Mouse (Mus musculus): ENCODE measurements around the gene Gm49711. TPM values are rescaled to one million over a fixed set of nuclear protein-coding genes. Genes with fewer than 3 reads are reported as not detected.

Gene Gm49711
- polyA plus RNA-seq (2016; fragmentation: Nextera tagmentation; extraction: Ambion mirVana) = 0.24 TPM in 1 of 2 replicates, not detected in the other

DNA sequence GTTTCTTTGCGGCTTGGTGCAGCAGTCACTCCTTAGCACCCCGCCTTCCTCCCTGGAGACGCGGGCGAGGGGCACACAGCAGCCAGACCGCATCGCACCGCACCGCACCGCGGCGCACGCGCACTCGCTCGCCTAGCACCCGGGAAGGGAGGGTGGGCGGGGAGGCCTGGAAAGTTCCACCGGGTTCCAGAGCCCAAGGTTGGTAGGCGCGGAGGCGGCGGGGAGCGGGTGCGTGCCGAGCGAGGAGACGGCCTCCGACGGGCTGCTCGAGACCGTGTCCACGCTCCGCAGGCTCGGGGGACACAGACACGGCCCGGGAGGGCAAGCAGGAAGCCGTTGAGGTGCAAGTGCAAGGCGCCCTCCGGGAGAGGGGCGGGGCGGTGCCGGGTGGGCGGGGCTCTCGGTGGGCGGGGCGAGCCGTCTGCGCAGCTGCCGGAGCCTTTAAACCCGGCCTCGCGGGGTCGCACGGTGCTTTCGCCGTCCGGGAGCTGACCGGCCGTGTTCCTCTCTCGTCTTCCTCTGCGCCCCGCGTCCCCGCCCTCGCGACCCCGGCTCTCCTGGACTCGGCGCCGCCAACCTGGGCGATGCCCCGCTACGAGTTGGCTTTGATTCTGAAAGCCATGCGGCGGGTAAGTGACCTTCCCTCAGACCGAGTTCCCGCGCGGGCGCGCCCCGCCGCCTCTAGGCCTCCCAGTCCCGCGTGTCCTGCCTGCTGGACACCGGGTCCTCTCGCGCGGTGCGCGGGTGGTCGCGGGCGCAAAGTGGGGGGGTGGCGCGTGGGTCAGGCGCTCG is at the start of gene Gm49711, which contains the start of the genes Mrps6 and Slc5a3:
Gene Gm49711, plus strand, starts transcription at position 465 of the 792 bp plus-strand sequence.
Gene Mrps6, plus strand, starts transcription at position 419 of the 792 bp plus-strand sequence.
Gene Slc5a3, plus strand, starts transcription at position 471 of the 792 bp plus-strand sequence.
- no peaks in the 10 kb centered on the region for H3K27me3 ChIP-seq (ENCODE audit: insufficient read depth, poor library complexity, severe bottlenecking)
- under 1% methylated on average over 88 of the region's 99 CpGs for WGBS
- peaks cover 38% of the 10 kb centered on the region for H3K36me3 ChIP-seq
- H3K4me1 ChIP-seq (replicated peaks) = peaks cover 35% of the 10 kb centered on the region
- H3K27ac ChIP-seq = peak within 1 kb of the TSS; percentile 97
- peak within 1 kb of the TSS; percentile 91 for H3K4me3 ChIP-seq
- DNase-seq (ENCODE audit: low spot score) = peak; percentile 95
- H3K9me3 ChIP-seq = peaks cover 12% of the 10 kb centered on the region

DNA sequence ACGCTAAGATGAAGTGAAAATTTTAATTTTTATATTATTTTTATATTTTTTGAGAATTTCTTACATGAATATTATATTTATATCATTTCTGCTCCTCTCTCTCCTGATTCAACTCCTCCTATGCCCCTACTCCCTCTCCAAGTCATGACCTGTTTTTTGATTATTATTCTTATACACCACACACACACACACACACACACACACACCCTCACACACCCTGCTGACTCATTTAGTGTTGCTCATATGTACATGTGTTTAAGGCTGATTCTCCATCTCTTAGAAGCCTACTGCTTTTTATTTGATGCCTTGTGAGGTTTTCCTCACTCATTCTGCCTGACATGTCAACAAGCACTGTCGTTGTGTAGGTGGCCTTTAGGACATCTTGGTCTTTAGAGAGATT is 48.5 kb upstream of the Gm49711 start:
- Histone ChIP-seq H3K36me3 (no peaks in the 10 kb centered on the region), H3K27ac (no peak overlapping the region), H3K27me3 (ENCODE audit: insufficient read depth, poor library complexity, severe bottlenecking) (no peaks in the 10 kb centered on the region), H3K4me3 (no peak overlapping the region), H3K4me1 (replicated peaks) (no peaks in the 10 kb centered on the region), H3K9me3 (no peaks in the 10 kb centered on the region)
- 90% methylated on average over 2 of the region's 2 CpGs for WGBS
- DNase-seq (ENCODE audit: low spot score) = no peak

DNA sequence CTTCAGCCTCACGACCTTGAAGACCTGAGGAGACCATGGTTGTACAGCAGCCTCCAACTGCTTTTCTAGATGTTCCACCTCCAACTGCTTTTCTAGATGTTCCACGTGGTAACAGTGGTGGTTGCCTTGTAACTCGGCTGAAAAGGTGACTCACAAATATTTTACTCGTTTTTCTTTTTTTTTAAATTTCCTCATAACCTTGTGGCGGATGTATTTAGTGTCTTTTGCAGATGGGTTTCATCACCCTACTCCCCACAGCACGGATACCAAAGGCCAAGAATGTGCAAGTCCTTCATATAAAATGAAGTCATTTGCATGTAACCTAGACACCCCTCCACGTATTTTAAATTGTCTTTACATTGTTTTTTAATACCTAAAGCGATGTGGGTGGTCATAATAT is 41.3 kb upstream of the Gm49711 start:
- H3K9me3 ChIP-seq = no peaks in the 10 kb centered on the region
- no peak overlapping the region for H3K4me3 ChIP-seq
- H3K27ac ChIP-seq = no peak overlapping the region
- H3K27me3 ChIP-seq (ENCODE audit: insufficient read depth, poor library complexity, severe bottlenecking) = no peaks in the 10 kb centered on the region
- peaks cover 17% of the 10 kb centered on the region for H3K4me1 ChIP-seq (replicated peaks)
- H3K36me3 ChIP-seq = no peaks in the 10 kb centered on the region
- 91% methylated on average over 8 of the region's 8 CpGs for WGBS
- DNase-seq (ENCODE audit: low spot score) = no peak

DNA sequence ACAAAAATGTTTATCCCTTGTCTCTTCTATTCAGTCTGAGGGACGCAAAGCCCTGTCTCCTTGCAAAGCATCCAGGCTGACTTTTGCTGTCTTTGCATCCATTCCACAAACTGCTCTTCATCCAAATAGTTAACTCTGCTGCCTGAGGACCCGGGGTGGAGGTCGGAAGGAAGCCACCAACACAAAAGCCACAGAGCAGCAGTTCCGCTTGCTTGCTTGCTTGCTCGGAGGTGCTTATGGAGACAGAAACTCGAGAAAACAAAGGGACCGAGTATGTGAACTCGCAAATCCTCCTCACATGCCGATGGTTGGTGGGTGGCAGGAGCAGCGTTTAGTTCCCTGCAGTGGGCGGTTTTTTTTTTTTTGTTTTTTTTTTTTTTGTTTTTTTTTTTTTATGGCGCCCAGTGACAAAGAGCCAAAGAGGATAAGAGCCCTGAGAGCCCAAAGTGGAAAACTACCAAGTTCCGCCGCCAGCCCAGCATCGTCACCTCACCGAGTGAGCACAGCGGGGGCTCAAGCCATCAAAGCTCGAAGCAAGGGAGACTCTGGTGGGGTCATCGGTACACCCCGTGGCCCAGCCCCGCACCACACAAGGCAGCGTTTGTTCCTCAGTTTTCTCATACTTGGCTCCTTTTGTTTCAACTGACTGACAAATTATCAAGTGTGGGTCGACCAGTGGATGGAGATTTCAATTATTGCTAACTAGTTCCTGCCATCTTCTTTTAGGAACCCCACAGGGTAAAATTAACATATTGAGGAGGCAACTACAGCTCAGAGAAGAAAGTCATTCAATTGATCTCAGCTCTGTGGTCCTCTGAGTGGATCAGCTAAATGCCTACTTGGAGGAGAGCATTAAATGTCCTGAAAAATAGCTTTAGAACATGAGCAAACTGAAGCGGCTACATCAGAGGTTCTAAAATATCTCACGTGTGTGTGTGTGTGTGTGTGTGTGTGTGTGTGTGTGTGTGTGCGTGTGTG is 38.7 kb upstream of the Gm49711 start:
- no peaks in the 10 kb centered on the region for H3K36me3 ChIP-seq
- H3K9me3 ChIP-seq = no peaks in the 10 kb centered on the region
- peaks cover 24% of the 10 kb centered on the region for H3K4me1 ChIP-seq (replicated peaks)
- whole genome bisulfite sequencing = 7% methylated on average over 26 of the region's 26 CpGs
- peak overlapping the region; percentile 45 for H3K4me3 ChIP-seq
- peak overlapping the region; percentile 88 for H3K27ac ChIP-seq
- H3K27me3 ChIP-seq (ENCODE audit: insufficient read depth, poor library complexity, severe bottlenecking) = no peaks in the 10 kb centered on the region
- peak; percentile 64 for DNase-seq (ENCODE audit: low spot score)

DNA sequence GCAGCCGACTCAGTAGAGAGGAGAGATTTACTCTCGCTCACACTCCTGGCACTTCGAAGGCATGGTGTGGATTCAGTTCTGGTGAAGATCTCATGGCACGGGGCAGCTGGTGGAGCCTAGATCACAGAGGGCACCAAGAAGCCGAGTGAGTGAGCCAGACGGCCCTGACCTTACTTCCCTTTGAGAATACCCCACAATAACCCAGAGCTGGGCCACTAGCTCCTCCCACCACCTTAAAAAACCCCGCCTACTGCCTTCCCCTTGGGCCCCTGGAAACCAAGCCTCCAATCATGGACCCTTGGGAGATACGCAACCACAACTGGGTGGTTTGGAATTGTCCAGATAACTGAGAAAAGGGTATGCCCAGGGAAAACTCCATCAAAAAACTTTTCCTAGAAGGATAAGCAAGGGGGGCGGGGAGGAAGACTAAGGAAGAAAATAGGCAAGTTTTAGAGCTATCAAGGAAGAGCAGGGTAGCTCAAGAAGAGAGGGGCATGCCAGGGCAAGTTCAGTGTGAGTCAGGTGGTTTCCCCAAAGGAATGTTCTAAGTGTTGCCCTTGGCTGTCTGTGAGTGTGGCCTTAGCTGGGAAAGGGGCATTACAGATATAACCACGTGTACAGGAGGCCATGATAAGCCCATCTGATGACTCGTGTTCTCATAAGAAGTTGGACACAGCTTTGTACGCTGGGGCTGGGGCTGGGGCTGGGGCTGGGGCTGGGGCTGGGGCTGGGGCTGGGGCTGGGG is 36.3 kb upstream of the Gm49711 start:
- H3K27ac ChIP-seq = 0 out of 2 replicates have a peak overlapping the region, but pooled peaks have one; percentile 4
- H3K9me3 ChIP-seq = no peaks in the 10 kb centered on the region

DNA sequence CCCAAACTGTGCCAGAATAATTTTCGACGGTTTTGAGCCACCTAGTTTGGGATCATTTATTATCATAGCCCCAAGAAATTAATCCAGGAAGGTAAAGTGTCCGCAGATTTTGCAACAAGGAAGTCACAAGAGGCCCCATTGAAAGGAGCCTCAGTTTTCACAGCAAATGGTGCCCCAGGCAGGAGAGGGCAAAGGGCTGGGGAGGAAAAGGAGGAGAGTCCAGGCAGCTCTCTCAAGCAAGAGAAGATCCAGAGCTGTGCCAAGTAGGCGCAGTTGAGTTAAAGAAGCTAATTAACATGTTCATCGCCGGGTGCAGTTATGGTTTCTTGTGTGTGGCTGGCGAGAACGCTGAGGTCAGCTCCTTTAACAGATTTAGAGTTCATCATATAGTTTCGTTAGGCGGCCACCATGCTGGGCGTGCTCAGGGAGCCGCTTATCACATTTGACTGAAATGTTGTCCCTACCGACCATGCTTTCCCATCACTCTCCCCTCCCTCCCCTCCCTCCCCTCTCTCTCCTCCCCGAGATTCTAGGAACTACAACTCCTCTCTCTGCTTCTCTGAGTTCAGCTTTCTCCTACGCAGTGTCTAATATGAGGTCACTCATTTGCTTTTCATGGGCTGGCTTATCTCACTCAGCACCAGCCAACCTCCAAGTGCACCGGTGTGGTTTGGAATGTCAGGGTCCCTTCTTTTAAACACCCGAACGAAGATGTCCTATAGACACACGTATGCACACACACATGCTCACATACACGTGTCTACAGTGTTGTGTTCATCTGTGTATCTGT is 35.4 kb upstream of the Gm49711 start:
- 77% methylated on average over 20 of the region's 20 CpGs for WGBS
- H3K27ac ChIP-seq = no peak overlapping the region

More for the DNA sequence above, 36.3 kb upstream of the Gm49711 start:
- H3K4me1 ChIP-seq (replicated peaks) = peaks cover 24% of the 10 kb centered on the region
- H3K36me3 ChIP-seq = no peaks in the 10 kb centered on the region
- no peak overlapping the region for H3K4me3 ChIP-seq
- no peaks in the 10 kb centered on the region for H3K27me3 ChIP-seq (ENCODE audit: insufficient read depth, poor library complexity, severe bottlenecking)
- DNase-seq (ENCODE audit: low spot score) = no peak
- WGBS = 84% methylated on average over 12 of the region's 12 CpGs

DNA sequence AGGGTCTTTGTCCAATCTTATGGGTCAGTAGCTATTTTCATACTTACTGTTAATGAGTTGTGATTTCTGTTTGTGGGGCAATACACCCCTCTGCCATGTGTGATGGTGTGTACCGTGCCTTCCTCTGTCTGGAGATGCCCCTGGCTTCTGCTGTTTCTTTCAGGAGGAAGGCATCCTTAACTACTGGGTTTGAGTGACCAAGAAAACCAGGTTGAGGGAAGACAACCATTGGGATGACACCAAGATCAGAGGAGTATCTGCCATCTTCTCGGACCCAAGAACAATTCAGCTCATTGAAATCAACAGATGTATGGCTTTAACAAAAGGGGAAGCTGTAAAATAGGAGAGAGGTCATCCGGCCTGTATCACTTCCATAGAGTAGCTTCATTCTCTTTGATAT is 24.8 kb upstream of the Gm49711 start:
- Histone ChIP-seq H3K27me3 (ENCODE audit: insufficient read depth, poor library complexity, severe bottlenecking) (no peaks in the 10 kb centered on the region), H3K27ac (no peak overlapping the region), H3K4me3 (no peak overlapping the region), H3K36me3 (no peaks in the 10 kb centered on the region), H3K9me3 (no peaks in the 10 kb centered on the region), H3K4me1 (replicated peaks) (peaks cover 10% of the 10 kb centered on the region)
- DNase-seq (ENCODE audit: low spot score) = no peak
- 83% methylated on average over 3 of the region's 3 CpGs for WGBS

More for the DNA sequence above, 35.4 kb upstream of the Gm49711 start:
- Histone ChIP-seq H3K36me3 (no peaks in the 10 kb centered on the region), H3K9me3 (no peaks in the 10 kb centered on the region), H3K4me1 (replicated peaks) (peaks cover 24% of the 10 kb centered on the region), H3K27me3 (ENCODE audit: insufficient read depth, poor library complexity, severe bottlenecking) (no peaks in the 10 kb centered on the region), H3K4me3 (no peak overlapping the region)
- no peak for DNase-seq (ENCODE audit: low spot score)

DNA sequence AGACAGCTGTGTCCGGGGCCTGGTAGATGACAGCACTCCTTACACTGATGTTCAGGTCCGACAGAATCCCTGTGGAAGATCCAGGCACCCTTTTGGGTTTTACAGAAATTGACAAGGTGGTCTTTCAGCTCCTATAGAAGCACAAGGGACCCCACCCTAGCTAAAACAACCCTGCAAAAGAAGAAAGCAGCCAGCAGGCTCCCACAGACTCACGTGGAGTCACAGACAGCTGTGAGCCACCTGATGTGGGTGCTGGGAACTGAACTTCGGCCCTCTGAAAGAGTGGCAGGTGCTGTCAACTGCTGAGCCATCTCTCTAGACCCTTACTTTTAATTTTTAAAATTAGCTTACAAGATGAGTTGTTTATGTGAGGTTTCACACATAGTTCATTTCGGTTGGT is 23.4 kb upstream of the Gm49711 start:
- no peak overlapping the region for H3K27ac ChIP-seq
- WGBS = 70% methylated on average over 5 of the region's 5 CpGs
- DNase-seq (ENCODE audit: low spot score) = no peak
- no peaks in the 10 kb centered on the region for H3K36me3 ChIP-seq
- H3K4me3 ChIP-seq = no peak overlapping the region
- no peaks in the 10 kb centered on the region for H3K9me3 ChIP-seq
- H3K4me1 ChIP-seq (replicated peaks) = peaks cover 10% of the 10 kb centered on the region
- no peaks in the 10 kb centered on the region for H3K27me3 ChIP-seq (ENCODE audit: insufficient read depth, poor library complexity, severe bottlenecking)

DNA sequence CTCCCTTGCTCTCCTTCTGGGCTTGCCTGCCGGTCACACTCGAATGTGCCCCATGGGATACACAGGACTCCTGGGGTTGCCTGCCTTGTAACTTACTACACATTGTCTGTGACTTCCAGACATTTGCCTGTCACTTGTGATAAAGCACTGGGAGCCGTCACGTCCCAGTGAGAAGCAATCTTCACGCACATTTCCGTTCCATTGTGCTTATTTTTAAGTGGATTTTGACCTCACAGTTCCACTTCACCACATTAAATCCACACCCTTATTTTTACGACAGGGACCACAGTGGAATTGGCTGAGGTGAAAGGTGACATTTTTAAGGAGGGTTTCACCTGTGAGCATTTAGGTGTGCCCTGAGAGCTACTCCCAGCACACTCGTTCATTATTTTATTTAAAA is 21.4 kb upstream of the Gm49711 start:
- 49% methylated on average over 8 of the region's 8 CpGs for WGBS
- no peak overlapping the region for H3K4me3 ChIP-seq

DNA sequence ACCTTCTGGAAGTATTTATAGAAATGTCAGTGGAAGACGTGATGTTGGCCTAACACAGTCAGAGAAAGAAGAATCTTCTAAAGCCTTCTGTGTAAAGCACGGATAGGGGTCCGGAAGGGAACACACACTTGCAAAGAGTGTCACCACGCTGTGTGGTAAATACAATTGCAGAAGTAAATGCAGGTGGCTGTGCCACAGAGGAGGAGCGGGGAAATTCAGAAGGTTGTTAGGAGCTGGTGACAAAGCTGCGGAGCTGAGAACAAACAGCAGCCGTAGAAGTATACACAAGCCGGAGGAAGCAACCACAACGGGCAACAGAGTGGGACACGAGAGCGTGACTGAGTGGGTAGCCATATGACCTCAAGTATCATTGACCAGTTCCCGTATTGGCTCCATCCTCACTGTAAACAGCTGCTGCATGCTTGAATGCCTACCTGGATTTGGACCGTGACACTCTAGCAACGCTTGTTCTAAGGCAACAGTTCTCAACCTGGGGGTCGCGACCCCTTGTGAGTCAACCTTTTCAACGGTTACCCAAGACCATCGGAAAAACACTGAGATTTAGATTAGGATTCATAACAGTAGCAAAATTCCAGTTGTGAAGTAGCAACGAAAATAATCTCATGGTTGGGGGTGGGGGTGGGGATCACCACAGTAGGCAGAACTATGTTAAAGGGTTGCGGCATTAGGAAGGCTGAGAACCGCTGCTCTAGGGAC is 20.1 kb upstream of the Gm49711 start:
- Histone ChIP-seq H3K4me1 (replicated peaks) (peaks cover 10% of the 10 kb centered on the region), H3K9me3 (peaks cover 2% of the 10 kb centered on the region; the same call in 1 of the 2 replicates), H3K27me3 (ENCODE audit: insufficient read depth, poor library complexity, severe bottlenecking) (no peaks in the 10 kb centered on the region), H3K27ac (no peak overlapping the region), H3K4me3 (no peak overlapping the region), H3K36me3 (no peaks in the 10 kb centered on the region)
- WGBS = 86% methylated on average over 21 of the region's 21 CpGs
- no peak for DNase-seq (ENCODE audit: low spot score)

More for the DNA sequence above, 21.4 kb upstream of the Gm49711 start:
- Histone ChIP-seq H3K9me3 (peaks cover 2% of the 10 kb centered on the region; the same call in 1 of the 2 replicates), H3K27me3 (ENCODE audit: insufficient read depth, poor library complexity, severe bottlenecking) (no peaks in the 10 kb centered on the region), H3K4me1 (replicated peaks) (peaks cover 10% of the 10 kb centered on the region), H3K36me3 (no peaks in the 10 kb centered on the region), H3K27ac (no peak overlapping the region)
- no peak for DNase-seq (ENCODE audit: low spot score)

DNA sequence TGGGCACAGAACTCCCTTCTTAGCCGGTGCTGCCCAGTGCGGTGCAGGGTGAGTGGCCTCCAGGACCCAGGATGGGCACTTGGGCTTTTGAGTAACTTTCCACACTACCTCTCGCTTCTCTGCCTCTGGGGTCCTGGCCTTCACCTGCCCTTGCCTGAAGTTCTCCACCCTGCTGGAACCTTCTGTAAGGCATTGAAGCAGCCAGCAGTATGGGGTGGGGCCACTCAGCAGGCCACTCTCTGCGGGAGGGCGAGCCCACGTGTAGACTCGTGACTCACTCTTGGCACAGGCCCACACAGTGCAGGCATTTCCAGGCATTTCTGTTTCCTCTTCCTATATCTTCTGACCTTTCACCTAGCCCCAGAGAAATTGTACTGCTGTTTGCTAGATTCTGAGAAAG is 18.7 kb upstream of the Gm49711 start:
- 90% methylated on average over 7 of the region's 7 CpGs for WGBS
- peaks cover 2% of the 10 kb centered on the region; the same call in 1 of the 2 replicates for H3K9me3 ChIP-seq
- no peaks in the 10 kb centered on the region for H3K36me3 ChIP-seq
- H3K27ac ChIP-seq = no peak overlapping the region
- DNase-seq (ENCODE audit: low spot score) = no peak
- no peaks in the 10 kb centered on the region for H3K27me3 ChIP-seq (ENCODE audit: insufficient read depth, poor library complexity, severe bottlenecking)
- peaks cover 10% of the 10 kb centered on the region for H3K4me1 ChIP-seq (replicated peaks)
- no peak overlapping the region for H3K4me3 ChIP-seq
